Mouse (Mus musculus) left cerebral cortex, postnatal 4 days (tissue): Measurements from ENCODE around the gene Trappc3l. TPM values are rescaled to one million over a fixed set of nuclear protein-coding genes. Genes with fewer than 3 reads are reported as not detected.
"Not testable (repeated sequence)": the region's sequence is repeated elsewhere in the genome, so short reads cannot be mapped to it uniquely, and the experiment has no call there.

ENCODE experiments used
- DNase-seq: peaks from one replicate; pipeline ENCODE4 v3.0.0-alpha.2; 2022
- intact Hi-C: fragments of 180-260 bp; cut with DNase I; formaldehyde crosslinking; loops from one replicate; pipeline ENCODE4 v1.15.1; 2025
- total RNA-seq, 2 experiments: library from RNA; stranded (reverse); gene quantifications; 2 replicates each; pipeline ENCODE4 v1.2.3; 2021

Trappc3l gene
- total RNA-seq = under 1 TPM in 1 of 2 experiments, not detected in 1; 0.52 TPM

GRCm38 (mm10) chr10:34037401-34037800 lies at the start of gene Trappc3l:
Trappc3l (plus strand) TSS chr10:34037597.
- intact Hi-C loops = loop anchor here (5.0 to 10.0 kb wide), 3 partner anchors 60 to 287 kb away; partner anchors contain the start of genes Calhm5 and Tspyl1
- DNase-seq = no peak

GRCm38 (mm10) chr10:33996686-33997085 lies 40.7 kb upstream of the Trappc3l start:
- intact Hi-C loops, DNase-seq: not testable (repeated sequence)

GRCm38 (mm10) chr10:33998397-33998796 lies 39.0 kb upstream of the Trappc3l start:
- no peak for DNase-seq
- intact Hi-C loops = no loop called here

- intact Hi-C loops = no loop called here
- DNase-seq = no peak
Measured at GRCm38 (mm10) chr10:34012581-34012980, 24.8 kb upstream of the Trappc3l start.

- DNase-seq = no peak
- intact Hi-C loops = no loop called here
Measured at GRCm38 (mm10) chr10:34013241-34013640, 24.2 kb upstream of the Trappc3l start.

- intact Hi-C loops = no loop called here
- DNase-seq = peak; percentile 40
Measured at GRCm38 (mm10) chr10:34018746-34019301, 18.6 kb upstream of the Trappc3l start.

GRCm38 (mm10) chr10:34019302-34020075 lies 17.9 kb upstream of the Trappc3l start, which contains the start of gene Rwdd1:
Rwdd1 (minus strand) TSS chr10:34019624.
- intact Hi-C loops = no loop called here
- DNase-seq = peak; percentile 98

- intact Hi-C loops = loop anchor here (10.0 kb wide), 1 partner anchor 294 kb away; no protein-coding TSS in a partner anchor
- DNase-seq = no peak
Measured at GRCm38 (mm10) chr10:34030322-34030721, 7.1 kb upstream of the Trappc3l start.

- intact Hi-C loops = loop anchor here (10.0 kb wide), 1 partner anchor 291 kb away; no protein-coding TSS in a partner anchor
- DNase-seq = peak; percentile 87
Measured at GRCm38 (mm10) chr10:34033630-34034305, 3.6 kb upstream of the Trappc3l start.

GRCm38 (mm10) chr10:34036587-34036986 lies 810 bp upstream of the Trappc3l start:
- DNase-seq = no peak
- intact Hi-C loops = loop anchor here (5.0 to 10.0 kb wide), 3 partner anchors 61 to 288 kb away; partner anchors contain the start of genes Calhm5 and Tspyl1

- intact Hi-C loops = no loop called here
- no peak for DNase-seq
Measured at GRCm38 (mm10) chr10:34044210-34044609, 6.8 kb downstream of the Trappc3l start, which contains the start of gene Calhm4. Calhm4 (minus strand) TSS chr10:34044310.

- no peak for DNase-seq
- intact Hi-C loops = no loop called here
Measured at GRCm38 (mm10) chr10:34053987-34054386, 16.6 kb downstream of the Trappc3l start.

GRCm38 (mm10) chr10:34066591-34066990 lies 29.2 kb downstream of the Trappc3l start:
- intact Hi-C loops = no loop called here
- no peak for DNase-seq

GRCm38 (mm10) chr10:34069606-34070005 lies 32.2 kb downstream of the Trappc3l start:
- intact Hi-C loops = no loop called here
- no peak for DNase-seq

- DNase-seq = no peak
- intact Hi-C loops = no loop called here
Measured at GRCm38 (mm10) chr10:34070999-34071492, 33.6 kb downstream of the Trappc3l start.

GRCm38 (mm10) chr10:34071650-34072049 lies 34.3 kb downstream of the Trappc3l start:
- no peak for DNase-seq
- intact Hi-C loops = no loop called here

GRCm38 (mm10) chr10:34074522-34075200 lies 37.3 kb downstream of the Trappc3l start:
- DNase-seq = no peak
- intact Hi-C loops = no loop called here

GRCm38 (mm10) chr10:34086514-34086913 lies 49.1 kb downstream of the Trappc3l start:
- DNase-seq = no peak
- intact Hi-C loops = no loop called here

- intact Hi-C loops = no loop called here
- DNase-seq = no peak
Measured at GRCm38 (mm10) chr10:34088515-34088914, 51.1 kb downstream of the Trappc3l start.

- intact Hi-C loops = no loop called here
Measured at GRCm38 (mm10) chr10:34089517-34089916, 52.1 kb downstream of the Trappc3l start.

More at GRCm38 (mm10) chr10:34089517-34089916, 52.1 kb downstream of the Trappc3l start:
- DNase-seq = no peak
